Comparison of ENCODE assay signal across 8 mouse cellular contexts in the genomic region with DNA sequence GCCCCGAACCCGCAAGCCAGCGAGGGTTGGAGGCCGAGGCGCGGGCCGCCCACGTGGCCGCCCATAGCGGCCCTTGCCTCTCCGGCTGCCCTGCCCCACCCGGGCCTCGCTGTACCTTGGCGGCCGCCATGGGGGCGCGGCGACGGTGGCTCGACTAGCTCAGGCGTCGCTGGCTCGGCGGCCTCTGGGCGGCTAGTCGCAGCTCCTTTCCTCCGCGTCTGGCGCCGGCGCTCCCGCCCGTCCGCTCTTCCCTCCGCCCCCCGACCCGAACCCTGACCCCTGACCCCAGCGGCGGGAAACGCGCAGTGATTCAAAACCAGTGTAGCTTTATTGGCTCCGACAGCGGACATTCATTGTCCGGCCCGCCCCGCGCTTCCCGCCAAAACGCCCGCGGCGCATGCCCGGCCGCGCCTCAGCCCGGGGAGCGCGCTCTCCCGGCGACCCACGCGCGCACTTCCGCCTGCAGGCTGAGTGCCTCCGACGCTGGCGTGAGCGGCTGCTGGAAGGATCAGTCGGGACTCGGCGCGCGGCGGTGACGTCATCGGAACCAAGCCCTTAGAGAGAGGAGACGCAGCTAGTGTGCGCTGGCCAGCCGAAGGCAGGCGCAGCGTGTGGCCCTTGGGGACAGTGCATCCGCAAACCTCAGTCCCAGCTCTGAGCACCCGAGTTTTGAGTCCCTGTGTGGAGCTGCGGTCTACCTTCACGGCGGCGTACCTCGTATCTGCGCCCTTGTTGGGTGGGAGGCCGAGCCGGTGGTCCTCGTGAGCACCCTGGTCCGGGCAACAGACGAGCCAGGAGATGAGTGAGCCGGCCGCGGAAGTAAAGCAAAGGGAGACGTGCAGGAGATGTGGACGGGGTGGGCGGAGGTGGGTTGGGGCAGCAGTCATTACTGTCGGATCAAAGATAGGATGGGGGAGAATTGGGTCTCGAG. TPM values are rescaled to one million over a fixed set of nuclear protein-coding genes. Genes with fewer than 3 reads are reported as not detected.
DNase-seq lines count a peak whose midpoint lies in the region; ATAC-seq lines count a peak whose summit lies in the region.

A gene (plus strand): TSS at position 247 of the 931 bp plus-strand sequence.
A gene (minus strand): TSS at position 300 of the 931 bp plus-strand sequence.

- H3K27ac ChIP-seq in heart, embryonic 10.5 days: peak within 1 kb of the TSS; percentile 97
- peak within 1 kb of the TSS; percentile 95 for H3K27ac ChIP-seq in kidney, embryonic 15.5 days

- peak; percentile 97 to 98 for DNase-seq in B cell, adult 2 months
- DNase-seq in brain, adult 2 months (ENCODE audit: low read depth, low spot score): peak; percentile 99
- peak; percentile 99 for DNase-seq in heart, embryonic 10.5 days (ENCODE audit: low spot score)
- peak; percentile 98 for DNase-seq in liver
- peak; percentile 97 to 99 for DNase-seq in spleen, postnatal 4 days (ENCODE audit: low spot score in 2 of 2)

- peak within 1 kb of the TSS; percentile 75 for H3K4me2 ChIP-seq in kidney, embryonic 15.5 days

- peak within 1 kb of the TSS; percentile 95 for H3K4me3 ChIP-seq in heart, embryonic 10.5 days
- H3K4me3 ChIP-seq in kidney, embryonic 15.5 days (replicated peaks): peak within 1 kb of the TSS; percentile 90

- peaks cover 31% of the 10 kb centered on the region for H3K4me1 ChIP-seq in heart, embryonic 10.5 days
- peaks cover 42% of the 10 kb centered on the region for H3K4me1 ChIP-seq in kidney, embryonic 15.5 days

- peak within 1 kb of the TSS; percentile 93 for H3K9ac ChIP-seq in kidney, embryonic 15.5 days

- peaks cover 64% of the 10 kb centered on the region for H3K36me3 ChIP-seq in heart, embryonic 10.5 days
- H3K36me3 ChIP-seq in kidney, embryonic 15.5 days: peaks cover 65% of the 10 kb centered on the region

- no peaks in the 10 kb centered on the region for H3K27me3 ChIP-seq in heart, embryonic 10.5 days (ENCODE audit: insufficient read depth, poor library complexity, severe bottlenecking)
- no peaks in the 10 kb centered on the region for H3K27me3 ChIP-seq in kidney, embryonic 15.5 days

- ATAC-seq in erythroblast, adult 5-6 weeks (replicated peaks; ENCODE audit: low FRiP score, poor library complexity, severe bottlenecking): peak; percentile 88
- ATAC-seq in kidney, embryonic 15.5 days (replicated peaks; ENCODE audit: low FRiP score): peak; percentile 96
- ATAC-seq in monocyte, adult 5-6 weeks (replicated peaks; ENCODE audit: insufficient number of reproducible peaks, low FRiP score, low TSS enrichment, poor library complexity, severe bottlenecking): peak; percentile 83

- no peaks in the 10 kb centered on the region for H3K9me3 ChIP-seq in heart, embryonic 10.5 days
- no peaks in the 10 kb centered on the region for H3K9me3 ChIP-seq in kidney, embryonic 15.5 days (replicated peaks)

- 0% methylated on average over 99 of the region's 102 CpGs for WGBS in heart, embryonic 10.5 days
- WGBS in kidney, embryonic 15.5 days: under 1% methylated on average over 100 of the region's 102 CpGs

RNA-seq across cellular contexts. Expression of the first gene that starts in this region (rescaled TPM):
- total RNA-seq in erythroblast, adult 5-6 weeks (2015; ENCODE audit: low replicate concordance): 20.9 and 48.0 TPM in 2 replicates
- total RNA-seq in erythroblast, adult 5-6 weeks (2017; ENCODE audit: low replicate concordance): 16.4 and 19.1 TPM in 2 replicates
- 83.3 and 111 TPM in 2 replicates for polyA plus RNA-seq in heart, embryonic 10.5 days (2016; fragmentation: Nextera tagmentation; extraction: Ambion mirVana)
- 99.2 and 102 TPM in 2 replicates for polyA plus RNA-seq in kidney, embryonic 15.5 days (2015; fragmentation: Nextera tagmentation; extraction: Ambion mirVana)
- 78.5 to 79.6 TPM (median 79.2 TPM) in 3 replicates for total RNA-seq in monocyte, adult 5-6 weeks (2017)

RNA-seq across cellular contexts. Expression of the second gene that starts in this region (rescaled TPM):
- 74.6 and 96.3 TPM in 2 replicates for total RNA-seq in erythroblast, adult 5-6 weeks (2015; ENCODE audit: low replicate concordance)
- total RNA-seq in erythroblast, adult 5-6 weeks (2017; ENCODE audit: low replicate concordance): 83.7 and 90.7 TPM in 2 replicates
- polyA plus RNA-seq in heart, embryonic 10.5 days (2016; fragmentation: Nextera tagmentation; extraction: Ambion mirVana): 601 and 873 TPM in 2 replicates
- 662 and 691 TPM in 2 replicates for polyA plus RNA-seq in kidney, embryonic 15.5 days (2015; fragmentation: Nextera tagmentation; extraction: Ambion mirVana)
- 90.8 to 134 TPM (median 92.1 TPM) in 3 replicates for total RNA-seq in monocyte, adult 5-6 weeks (2017)

Comparison
In these comparisons a context has a peak if more than half of its experiments do, and no peak if none do; other contexts are left out.
1. Peak in every context shown above with its lines: DNase-seq, ATAC-seq, H3K4me3 ChIP-seq and H3K27ac ChIP-seq.